Mouse (Mus musculus) kidney, postnatal 10 days (tissue): Measurements from ENCODE around the gene Cdkl3.

ENCODE experiments used
- DNase-seq: peaks from one replicate; pipeline ENCODE4 v3.0.0; 2021; ENCODE audit warnings: mixed read lengths

Cdkl3 gene

DNA sequence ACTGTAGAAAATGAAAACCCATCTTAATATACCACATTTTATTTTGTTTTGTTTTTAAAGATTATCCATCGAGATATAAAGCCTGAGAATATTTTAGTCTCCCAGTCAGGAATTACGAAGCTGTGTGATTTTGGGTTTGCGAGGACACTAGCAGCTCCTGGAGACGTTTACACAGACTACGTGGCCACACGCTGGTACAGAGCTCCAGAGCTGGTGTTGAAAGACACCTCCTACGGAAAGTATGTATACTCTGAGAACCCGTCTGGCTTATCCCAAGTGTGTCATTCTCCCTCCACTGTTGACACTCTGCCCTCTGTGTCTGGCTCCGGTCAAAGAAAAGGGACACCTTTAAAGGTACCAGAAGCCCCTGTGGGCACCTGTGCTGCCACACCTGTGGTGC lies 14.2 kb downstream of the Cdkl3 start:
- no peak for DNase-seq

DNA sequence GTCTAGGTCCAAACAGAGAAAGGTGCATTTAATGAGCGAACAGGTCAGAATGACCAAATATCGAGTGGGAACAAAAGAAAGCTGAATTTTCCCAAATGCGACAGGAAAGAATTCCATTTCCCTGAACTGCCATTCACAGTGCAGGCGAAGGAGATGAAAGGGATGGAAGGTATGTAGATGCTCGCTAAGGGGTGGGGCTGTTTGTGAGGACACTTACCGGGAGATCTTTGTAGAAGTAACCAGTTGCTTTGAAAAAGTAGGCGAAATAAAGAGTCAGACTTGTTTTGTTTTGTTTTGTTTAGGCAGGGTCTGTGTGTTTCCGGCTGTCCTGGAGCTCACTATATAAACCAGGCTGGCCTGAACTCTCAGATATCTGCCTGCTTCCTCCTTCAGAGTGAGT lies 28.3 kb downstream of the Cdkl3 start:
- DNase-seq = no peak

DNA sequence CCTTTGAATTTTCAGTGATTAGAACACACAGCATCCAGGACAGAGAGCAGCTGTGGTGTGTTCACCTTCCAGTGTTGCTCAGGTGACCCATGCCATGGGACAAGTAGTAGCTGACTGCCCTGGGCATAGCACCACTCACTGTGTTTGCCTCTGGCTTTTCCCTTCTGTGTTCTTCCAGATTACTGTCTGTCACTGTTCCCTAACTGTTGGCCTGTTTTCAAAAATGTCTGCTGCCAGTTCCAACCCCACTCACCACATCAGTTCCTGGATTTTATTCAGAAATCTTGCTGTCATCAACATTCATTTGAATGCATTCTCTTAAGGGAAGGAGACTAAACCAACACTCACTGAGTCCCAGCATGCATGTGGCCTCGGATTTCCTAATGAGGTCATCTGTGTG lies 29.9 kb downstream of the Cdkl3 start:
- no peak for DNase-seq

DNA sequence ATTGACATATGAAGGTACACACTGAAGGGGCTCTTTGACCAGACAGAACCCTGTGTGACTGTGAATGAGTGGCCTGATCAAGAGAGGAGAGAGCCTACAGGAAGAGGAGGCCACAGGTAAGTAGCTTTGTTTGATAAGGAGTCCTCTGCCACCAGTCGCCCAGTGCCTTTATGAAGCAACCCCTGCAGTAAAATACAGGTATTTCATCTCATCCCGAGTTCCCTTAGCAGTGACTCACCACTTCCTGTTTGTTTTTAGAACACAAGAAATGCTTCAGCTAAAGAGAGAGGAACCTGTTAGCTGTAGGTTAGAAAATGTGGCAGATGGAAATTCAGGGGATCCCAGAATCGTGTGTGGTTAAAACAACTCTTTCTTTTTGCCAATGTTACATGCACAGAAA lies 31.9 kb downstream of the Cdkl3 start:
- DNase-seq = no peak

DNA sequence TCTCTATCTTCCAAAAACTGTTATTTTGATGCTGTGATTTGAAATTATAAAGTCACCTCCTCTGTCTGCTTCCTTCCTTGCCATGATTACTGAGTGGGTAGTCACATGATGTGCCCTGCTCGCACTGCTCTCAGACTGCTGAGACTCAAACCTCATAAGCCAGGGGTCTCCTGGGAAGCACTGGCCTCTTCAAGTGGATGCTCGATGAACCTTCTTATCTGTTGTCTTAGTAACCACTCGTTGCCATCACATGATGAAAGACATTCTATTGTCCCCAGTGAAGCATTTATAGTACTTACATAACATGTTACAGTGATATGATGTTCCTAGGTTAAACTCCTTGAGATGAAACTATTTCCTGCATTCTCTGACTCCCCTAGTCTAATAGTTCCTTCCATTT lies 33.6 kb downstream of the Cdkl3 start:
- no peak for DNase-seq

DNA sequence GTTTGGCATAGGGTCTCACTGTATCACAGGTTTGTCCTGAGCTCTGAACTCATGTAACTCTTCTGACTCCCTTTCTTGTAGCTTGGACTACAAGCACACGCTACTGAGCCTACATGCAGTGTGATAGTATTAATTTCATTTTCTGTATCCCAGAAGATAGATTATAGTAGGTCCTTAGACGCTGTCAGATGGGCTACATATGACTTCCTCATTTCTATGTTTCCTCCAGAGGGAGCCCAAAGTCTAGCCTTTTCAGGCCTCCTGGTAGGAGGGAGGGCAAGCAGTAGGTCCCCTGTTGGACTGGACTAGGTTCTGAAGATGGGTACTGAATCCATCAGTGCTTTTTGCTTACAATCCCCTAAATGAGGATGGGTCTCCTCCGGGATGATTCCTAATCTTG lies 39.2 kb downstream of the Cdkl3 start:
- no peak for DNase-seq

DNA sequence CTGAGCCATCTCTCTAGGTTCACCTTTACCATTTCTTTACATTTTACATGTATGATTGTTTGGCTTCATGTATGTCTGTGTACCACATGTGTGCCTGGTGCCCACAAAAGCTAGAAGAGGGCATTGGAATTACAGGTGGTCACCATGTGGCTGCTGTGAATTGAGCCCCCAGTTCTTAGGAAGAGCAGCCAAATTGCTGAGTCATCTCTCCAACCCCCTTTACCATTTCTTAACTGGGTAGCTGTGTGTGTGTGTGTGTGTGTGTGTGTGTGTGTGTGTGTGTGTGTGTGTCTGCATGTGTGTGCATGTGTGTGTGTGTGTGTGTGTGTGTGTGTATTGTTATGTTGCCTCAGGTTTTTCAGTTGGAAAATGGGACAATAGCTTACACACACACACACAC lies 40.1 kb downstream of the Cdkl3 start:
- DNase-seq = no peak

DNA sequence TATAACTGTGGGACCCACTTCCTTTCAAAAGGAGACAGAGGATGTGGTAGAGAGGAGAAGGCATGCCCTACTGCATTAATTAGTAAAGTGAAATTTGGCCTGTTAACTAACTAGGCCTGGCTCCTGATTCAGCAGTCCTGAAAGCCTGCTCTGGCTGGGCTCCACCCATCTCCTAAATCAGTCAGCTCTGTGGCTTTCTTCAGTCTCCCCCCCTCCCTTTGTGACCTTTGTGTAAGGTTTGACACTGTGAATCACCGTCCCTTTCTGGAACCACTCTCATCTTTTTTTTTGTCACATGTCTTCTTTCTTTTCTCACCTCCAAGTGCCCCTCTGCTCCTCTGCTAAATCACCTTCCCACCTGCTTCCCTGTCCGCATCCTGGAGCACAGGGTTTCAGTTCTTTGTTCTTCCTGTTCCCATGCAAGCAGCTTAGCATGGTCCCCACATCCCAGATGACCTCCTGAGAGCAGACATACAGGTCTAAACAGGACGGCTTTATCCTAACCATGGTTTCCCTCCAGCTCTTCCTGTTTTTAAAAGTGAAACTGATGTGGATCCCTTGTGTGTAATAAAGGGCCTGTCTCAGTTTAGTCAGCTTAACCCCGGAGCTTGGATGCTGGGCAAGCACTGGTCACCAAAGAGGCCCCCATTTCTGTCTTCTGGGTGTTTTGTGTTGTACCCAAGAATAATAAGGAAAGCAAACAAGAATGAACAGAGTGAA lies 42.6 kb downstream of the Cdkl3 start:
- DNase-seq = peak; percentile 17

DNA sequence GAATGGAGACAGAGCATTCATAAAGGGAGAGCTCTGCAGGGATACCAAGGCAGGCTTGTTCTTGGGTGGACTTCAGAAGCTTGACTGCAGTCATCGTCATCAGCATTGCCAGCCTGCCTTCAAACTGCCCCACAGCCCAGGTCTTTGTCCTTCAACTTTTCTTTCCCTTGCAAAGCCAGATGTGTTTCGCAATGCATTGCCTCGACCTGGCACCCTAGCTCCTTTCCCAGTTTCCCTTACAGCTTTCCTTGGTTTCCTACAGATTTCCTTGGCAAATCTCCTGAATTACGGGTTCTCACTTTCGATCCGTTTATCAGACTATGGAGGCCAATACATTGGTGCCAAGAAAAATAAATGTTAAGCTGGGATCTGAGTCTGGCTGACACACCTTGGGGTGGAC lies 49.4 kb downstream of the Cdkl3 start:
- DNase-seq = no peak

DNA sequence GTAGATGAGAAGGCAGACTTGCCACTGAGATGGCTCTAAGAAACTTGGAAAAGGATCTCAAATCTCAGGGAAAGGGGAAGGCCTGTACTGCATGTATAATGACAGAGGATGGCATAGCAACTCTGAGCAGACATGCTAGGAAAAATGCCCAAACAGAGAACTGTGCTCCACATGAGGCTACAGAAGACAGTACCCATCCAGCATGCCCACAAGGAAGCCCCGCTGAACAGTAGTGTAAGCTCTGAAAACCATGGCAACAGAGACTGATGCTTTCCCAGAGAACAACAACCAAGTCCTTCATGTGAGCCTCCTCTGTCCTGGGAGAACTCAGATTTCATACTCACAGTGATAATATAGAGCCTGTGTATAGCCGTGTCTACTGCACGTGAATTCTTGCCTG lies 50.7 kb downstream of the Cdkl3 start:
- no peak for DNase-seq

DNA sequence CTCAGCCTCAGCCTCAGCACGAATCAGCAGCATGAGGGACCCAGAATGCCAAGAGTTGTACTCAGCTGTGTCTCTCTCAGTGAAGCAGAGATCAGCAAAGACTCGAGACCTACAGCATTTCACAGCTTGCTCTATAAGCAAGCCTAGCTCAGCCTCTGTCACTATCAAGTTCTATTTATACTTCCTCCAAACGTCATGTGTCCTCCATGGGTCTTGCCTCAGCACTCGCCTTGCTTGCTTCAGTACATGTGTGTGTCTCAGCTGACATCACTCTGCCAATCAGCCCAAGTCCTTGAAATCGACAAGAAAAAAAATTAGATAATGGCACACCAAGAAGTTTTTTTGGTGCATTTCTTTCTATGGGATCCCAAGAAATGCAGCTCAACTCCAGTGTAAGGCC lies 52.2 kb downstream of the Cdkl3 start:
- no peak for DNase-seq

DNA sequence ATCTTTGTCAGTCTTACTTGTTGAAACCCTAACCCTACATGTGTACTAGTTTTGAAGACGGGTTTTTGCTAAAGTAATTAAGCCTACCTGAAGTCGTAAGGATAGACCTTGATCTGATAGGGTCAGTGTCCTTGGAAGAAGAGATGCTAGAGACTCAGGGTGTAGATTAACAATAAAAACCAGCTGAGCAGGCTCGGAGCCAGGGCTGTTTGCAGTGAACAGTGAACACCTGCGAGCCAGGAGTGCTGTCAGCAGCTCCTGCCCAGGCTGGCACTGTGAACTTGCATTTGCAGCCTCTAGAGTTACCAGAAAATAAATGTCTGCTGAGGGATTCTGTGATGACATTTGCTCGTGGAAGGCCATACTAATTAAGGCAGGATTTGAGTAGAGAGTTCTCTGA lies 55.0 kb downstream of the Cdkl3 start:
- no peak for DNase-seq

DNA sequence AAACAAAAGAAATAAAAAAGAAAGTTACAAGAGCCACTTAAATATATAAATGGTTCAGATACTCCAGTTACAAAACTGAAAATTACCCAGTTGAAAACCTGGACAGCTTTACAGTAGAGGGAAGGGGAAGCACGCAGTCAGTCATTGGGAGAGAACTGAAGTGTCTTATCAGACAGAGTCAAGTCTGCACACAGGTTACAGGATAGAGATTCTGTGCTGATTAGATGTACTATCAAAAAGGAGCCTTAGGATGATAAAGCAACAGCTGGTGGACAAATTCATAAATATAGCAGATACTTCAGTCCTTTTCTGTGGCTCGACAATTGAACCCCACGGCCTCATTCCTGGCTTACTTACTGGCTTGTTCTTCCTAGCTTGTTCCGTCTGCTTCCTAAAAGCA lies 56.3 kb downstream of the Cdkl3 start:
- no peak for DNase-seq

DNA sequence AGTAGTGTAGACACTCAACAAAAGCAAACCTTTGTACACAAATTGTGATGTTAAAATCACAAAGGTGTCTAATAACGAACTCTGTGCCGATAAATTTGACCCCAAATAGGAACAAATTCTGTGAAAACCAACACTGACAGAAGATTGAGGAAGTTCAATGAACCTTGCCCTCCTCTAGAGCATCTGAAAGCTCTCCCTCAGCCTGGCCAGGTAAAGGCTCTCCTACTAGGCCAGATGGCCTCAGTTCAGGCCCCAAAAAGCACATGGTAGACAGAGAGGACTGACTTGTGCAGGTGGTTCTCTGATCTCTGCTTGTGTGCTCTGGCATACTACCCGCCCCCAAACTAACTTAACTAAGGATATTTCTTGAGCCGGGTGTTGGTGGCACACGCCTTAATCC lies 58.4 kb downstream of the Cdkl3 start:
- no peak for DNase-seq

DNA sequence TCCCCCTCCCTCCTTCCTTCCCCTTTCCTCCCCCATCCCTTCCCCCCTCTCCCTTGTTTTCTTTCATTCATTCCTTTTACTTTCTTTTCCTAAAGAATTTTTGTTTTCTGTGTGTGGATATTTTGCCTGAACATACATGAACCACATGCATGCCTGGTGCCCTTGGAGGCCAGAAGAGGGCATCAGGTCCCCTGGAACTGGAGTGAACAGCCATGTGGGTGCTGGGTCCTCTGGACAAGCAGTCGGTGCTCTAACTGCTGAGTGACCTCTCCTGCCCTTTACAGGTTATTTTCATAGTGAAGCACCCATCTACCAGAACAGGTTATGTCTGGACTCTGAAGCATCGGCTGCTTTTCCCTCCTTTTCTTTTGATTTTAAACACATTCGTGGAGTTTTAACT lies 60.4 kb downstream of the Cdkl3 start:
- DNase-seq = peak; percentile 22

DNA sequence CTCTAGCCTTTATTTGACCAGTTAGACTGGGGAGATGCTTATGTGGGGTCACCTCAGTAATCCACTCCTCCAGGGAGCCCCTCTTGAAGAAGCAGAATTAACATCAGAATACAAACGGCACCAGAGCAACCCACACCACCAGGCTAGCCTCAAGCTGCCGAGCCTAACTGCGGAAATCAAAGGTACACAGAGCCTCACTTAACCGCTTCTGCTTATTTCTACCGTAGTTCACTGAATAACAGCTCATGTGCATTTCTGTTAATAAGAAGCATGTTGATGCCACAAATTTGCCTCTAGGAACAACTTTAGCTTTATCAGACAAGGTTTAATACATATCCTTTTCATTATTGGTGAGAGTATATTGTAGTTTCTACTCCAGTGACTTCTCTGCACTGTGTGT lies 61.8 kb downstream of the Cdkl3 start:
- DNase-seq = no peak

DNA sequence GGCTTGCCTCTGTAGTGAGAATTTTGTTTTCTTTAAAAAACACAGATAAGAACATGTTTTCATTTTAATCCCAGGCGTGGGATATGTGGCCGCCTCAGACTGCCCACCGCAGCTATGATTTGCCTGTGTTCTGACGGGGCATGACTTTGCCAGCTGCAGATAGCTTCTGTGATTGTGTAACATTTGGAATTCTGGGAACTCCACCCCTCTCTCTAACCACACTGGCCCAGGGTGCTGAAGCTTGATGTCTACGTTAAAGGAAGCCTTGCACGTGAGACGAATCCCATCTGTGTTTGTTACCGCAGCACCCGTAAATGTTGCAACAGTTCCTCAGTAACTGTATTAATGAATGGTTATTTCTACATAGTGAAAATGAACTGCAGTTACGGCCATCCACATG lies 67.7 kb downstream of the Cdkl3 start:
- no peak for DNase-seq

DNA sequence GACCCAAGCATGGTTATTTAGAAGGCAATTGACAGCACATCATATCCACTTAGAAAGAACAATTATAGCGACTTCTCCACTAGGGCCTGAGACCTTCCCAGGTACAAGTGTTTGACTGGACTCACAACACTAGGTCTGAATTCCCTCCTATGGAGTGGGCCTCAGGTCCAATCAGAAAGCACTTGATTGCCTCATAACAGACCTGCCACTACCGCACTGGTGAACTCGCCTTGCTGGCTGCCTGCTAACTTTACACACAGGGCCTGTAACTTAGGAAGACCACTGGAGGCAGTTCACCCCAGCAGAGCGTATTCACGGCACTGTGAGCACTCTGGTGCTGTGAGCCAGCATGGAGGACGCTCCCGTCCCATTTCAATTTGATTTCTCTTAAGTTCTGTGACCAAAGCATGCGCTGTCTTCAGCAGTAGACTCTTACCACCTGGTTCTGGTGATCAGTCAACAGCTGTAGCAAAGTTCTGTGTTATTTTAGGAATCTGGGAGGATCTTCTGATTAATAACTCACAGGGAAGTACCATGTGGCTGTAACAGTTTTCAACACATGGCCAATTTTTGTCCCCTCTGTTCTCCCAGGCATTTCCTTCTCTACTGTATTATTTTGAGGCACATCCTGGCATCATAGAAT lies 69.6 kb downstream of the Cdkl3 start:
- DNase-seq = no peak

DNA sequence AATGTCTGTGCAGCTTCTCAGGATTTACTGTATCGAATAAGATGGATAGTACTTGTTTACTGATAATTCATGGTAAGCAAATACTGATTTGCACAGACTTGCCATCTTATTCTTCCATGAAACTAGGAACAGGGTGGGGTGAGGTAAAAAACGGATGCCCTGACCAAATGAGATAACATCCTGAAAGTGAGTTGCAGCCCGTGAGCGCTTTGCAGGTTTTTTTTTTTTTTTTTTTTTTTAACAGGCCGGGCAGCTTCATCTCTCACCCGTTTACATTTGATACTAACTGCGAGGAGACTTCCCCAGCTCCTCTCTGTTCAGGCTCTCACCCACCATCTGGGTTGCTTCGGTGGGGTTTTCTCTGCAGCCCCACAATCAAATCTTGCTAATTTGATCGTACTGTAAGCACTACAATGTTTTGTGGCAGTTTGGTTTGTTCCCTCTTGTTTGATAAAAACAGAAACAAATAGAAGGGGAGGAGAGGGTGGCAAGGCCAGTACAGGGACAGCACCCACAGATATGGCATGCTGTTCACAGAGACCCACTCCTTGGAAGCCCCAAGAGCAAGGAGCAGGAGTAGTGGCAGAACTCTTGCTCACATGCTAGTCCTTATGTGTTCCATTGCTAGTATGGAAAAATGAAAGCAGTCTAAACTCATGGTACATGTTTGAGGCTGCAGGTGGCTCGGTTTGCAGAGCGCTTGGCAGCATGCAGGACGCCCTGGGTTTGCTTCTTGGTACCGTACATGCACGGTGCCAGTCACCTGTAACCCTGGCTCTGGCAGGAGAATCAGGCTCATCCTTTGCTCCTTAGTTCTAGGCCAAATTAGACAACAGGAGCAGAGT lies 70.8 kb downstream of the Cdkl3 start:
- no peak for DNase-seq

DNA sequence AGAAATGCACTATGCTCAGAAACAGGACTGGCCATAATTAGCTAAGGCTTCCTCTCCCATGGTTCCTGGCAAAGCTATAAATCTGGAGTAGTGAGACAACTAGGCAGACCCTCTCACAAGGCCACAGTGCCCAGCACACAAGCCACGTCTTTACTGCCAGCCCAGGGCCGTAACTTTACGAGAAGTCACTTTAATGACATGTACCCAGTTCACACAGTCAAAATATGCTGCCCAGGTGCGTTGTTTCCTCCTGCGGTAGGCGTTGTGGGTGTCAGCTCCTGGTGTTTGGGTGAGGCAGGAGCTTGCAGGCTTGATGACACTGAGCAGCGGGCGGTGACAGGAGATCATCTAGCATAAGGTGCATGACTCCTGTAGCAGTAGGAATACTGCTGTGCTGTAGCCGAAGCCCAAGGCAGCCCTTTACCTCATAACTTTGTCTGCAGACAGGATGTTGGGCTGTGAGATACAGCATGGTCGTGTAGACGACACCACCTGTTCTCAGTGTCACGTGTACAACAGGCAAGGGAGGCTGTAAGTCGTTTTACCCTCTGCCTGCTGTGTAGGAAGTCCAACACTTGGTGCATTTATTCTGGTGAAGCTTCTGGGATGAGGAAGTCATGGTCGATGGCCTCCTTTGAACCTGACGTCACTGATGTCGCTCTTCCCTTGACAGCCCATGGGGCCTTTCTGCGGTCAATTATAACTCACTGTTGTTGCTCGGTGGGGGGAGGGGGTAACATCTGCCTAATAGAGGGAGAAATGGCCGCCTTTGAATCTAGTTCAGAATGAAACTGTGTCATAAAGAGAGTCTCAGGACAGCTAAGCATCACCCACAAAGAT lies 72.0 kb downstream of the Cdkl3 start:
- no peak for DNase-seq

DNA sequence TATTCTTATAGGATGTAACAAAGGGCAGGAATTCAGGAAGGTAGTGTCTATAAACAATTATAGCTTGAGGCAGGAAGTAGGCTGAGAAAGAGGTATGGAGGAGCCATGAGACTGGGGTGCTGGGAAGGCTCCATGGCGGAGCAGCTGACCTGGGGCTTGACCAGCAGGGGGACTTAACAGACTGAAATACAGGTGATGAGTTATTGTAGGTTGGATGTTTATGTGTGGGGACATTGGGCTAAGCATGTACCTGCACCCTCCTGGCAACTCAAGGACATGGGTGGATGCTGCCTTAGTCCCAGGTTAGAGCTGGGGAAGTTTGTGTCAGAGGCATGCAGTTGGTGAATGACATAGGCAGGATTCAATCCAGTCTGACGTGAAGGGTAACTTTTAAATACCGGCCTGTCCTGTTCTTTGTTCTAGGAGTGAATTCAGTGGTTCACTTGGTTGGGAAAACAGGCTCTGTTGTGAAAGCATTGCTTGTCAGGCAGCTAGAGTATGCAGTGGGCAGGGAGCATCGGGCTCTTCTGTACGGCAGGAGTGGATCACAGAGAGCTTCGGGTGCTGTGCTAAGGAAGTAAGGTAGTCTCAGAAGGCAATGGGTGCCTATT lies 72.8 kb downstream of the Cdkl3 start:
- no peak for DNase-seq

DNA sequence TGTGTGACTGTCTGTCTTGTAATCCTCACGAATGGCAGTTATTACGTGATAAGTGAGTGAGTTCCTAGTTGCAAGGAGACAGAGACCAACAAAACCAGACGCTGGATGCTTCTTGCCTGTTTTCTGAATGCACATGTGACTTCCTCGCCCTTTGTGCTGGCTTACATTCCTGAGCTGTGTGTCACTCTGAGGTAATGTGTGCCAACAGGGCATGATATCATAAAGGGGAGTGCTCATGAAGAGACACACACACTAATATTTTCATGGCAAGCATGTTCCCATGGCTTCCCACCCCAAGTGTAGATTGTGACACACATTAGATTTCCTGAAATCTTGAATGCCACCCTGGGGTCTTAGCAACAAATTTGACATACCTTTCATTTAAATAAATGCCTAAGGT lies 73.9 kb downstream of the Cdkl3 start:
- peak; percentile 33 for DNase-seq

DNA sequence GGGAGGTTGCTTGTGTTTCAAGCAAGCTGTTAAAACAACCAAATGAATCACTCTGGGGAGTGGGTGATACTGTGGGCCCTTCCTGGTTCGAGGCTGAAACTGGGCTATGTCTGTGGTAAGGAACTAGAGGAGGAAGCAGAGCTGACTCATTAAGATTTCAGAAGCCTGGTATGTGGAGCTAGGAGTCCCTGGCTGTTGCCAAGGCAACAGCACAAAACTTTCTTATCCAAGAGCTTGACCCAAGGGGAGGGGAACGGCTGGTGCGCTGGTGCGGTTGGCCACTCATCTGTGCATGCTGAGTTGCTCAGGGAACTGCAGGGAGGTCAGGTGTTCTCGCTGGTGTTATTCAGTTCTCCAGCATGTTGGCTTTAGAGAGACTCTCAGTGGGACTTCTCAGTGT lies 76.0 kb downstream of the Cdkl3 start:
- DNase-seq = peak; percentile 42
